Mouse (Mus musculus) C2C12 (cell line): Measurements from ENCODE around the gene Tecpr2. TPM values are rescaled to one million over a fixed set of nuclear protein-coding genes. Genes with fewer than 3 reads are reported as not detected.

Source experiments
- H3K27me3 ChIP-seq: one replicate; pipeline ENCODE4 v1.6.1; 2011; ENCODE audit not compliant: control insufficient read depth, insufficient read depth, insufficient read length
- H3K36me3 ChIP-seq: one replicate; pipeline ENCODE4 v1.6.1; 2011; ENCODE audit not compliant: control insufficient read depth, insufficient read depth
- H3K4me3 ChIP-seq: one replicate; pipeline ENCODE4 v1.5.1; 2011; ENCODE audit warnings: mild to moderate bottlenecking, control low read depth; ENCODE audit not compliant: poor library complexity, insufficient read depth, severe bottlenecking
- H3K79me2 ChIP-seq: one replicate; pipeline ENCODE4 v1.6.1; 2011; ENCODE audit not compliant: control insufficient read depth, insufficient read depth
- H3K79me3 ChIP-seq: one replicate; pipeline ENCODE4 v1.6.1; 2011; ENCODE audit warnings: low read depth, control low read depth
- H3ac ChIP-seq: one replicate; pipeline ENCODE3; 2011; ENCODE audit warnings: low read depth; ENCODE audit not compliant: control insufficient read depth, insufficient read length
- CEBPB ChIP-seq: IDR thresholded peaks from one replicate; pipeline ENCODE4 v1.6.1; 2011; ENCODE audit warnings: low read depth, mild to moderate bottlenecking, control low read depth, moderate library complexity
- CTCF ChIP-seq: IDR thresholded peaks from one replicate; pipeline ENCODE4 v1.5.1; 2011; ENCODE audit not compliant: control insufficient read depth, insufficient read depth, insufficient read length
- FOSL1 ChIP-seq: IDR thresholded peaks from one replicate; pipeline ENCODE4 v1.8.0; 2011; ENCODE audit warnings: mild to moderate bottlenecking, low read length; ENCODE audit not compliant: poor library complexity, insufficient read depth, severe bottlenecking
- MAX ChIP-seq: IDR thresholded peaks from one replicate; pipeline ENCODE4 v1.6.1; 2011; ENCODE audit warnings: mild to moderate bottlenecking, control low read depth
- MYOD1 ChIP-seq: IDR thresholded peaks from one replicate; pipeline ENCODE4 v1.6.1; 2011; ENCODE audit warnings: low read depth; ENCODE audit not compliant: control insufficient read depth, insufficient read length
- MYOG ChIP-seq: IDR thresholded peaks from one replicate; pipeline ENCODE4 v1.6.1; 2011; ENCODE audit not compliant: control insufficient read depth, insufficient read length; ENCODE audit errors: extremely low read depth
- USF1 ChIP-seq: IDR thresholded peaks from one replicate; pipeline ENCODE4 v1.6.1; 2011; ENCODE audit warnings: low read depth, mild to moderate bottlenecking, control low read depth, moderate library complexity
- polyA plus RNA-seq: library from polyadenylated mRNA; unstranded; fragments of >200 nt; fragmentation: generic; extraction: Trizol; gene quantifications from one replicate; pipeline ENCODE4 v1.2.1, GENCODE M21; 2012; ENCODE audit warnings: missing spikeins

Gene Tecpr2
- polyA plus RNA-seq, 1 experiment = 3.4 TPM

DNA sequence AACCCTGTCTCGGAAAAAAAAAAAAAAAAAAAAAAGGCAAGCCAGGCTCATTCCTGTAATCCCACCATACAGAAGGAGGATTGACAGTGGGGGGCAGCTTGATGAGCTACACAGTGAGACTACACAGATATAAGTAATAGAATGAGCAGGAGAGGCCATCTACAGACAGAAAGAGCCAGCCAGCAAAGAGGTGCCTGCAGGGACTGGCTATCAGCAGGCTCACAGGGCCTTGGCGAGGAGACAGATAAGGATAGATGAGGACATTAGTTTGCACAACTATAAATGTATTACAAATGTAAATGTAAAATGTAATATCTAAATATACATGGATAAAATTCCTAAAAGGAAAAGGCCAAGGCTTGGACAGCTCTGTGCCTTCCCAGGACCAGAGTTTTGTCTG lies 110.8 kb downstream of the Tecpr2 start:
- H3K27me3 ChIP-seq = no peaks in the 10 kb centered on the region
- H3K36me3 ChIP-seq = no peaks in the 10 kb centered on the region
- H3K79me3 ChIP-seq = no peaks in the 10 kb centered on the region
- H3ac ChIP-seq = no peak overlapping the region
- no peaks in the 10 kb centered on the region for H3K79me2 ChIP-seq
- no peak for TF ChIP-seq MYOD1
- no peak for TF ChIP-seq USF1
- TF ChIP-seq CEBPB = no peak
- no peak for TF ChIP-seq CTCF
- TF ChIP-seq FOSL1 = no peak
- TF ChIP-seq MYOG = no peak
- TF ChIP-seq MAX = no peak
- H3K4me3 ChIP-seq = no peak overlapping the region

DNA sequence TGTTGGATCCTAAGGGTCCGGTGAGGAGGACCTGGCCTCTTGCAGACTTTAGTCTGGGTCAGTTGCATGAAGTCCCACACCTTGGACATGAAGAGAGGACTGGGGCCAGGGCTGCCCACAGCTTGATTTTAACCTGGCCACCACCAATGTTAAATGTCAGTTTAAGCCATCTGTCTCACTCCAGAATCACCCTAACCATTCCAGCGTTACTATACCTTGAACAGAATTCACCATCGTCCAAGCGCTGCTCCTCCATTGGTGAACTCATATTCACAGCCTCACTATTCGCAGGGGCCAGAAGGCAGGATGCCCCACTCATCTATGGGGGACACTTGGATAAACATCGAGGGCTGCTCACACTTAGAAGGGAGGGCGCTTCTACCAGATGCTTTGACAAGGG lies 111.9 kb downstream of the Tecpr2 start:
- no peaks in the 10 kb centered on the region for H3K79me3 ChIP-seq
- no peak overlapping the region for H3ac ChIP-seq
- H3K79me2 ChIP-seq = no peaks in the 10 kb centered on the region
- no peaks in the 10 kb centered on the region for H3K27me3 ChIP-seq
- H3K36me3 ChIP-seq = no peaks in the 10 kb centered on the region
- TF ChIP-seq MAX (no peak), MYOD1 (no peak), USF1 (no peak), CTCF (no peak), CEBPB (no peak), MYOG (no peak), FOSL1 (no peak)
- H3K4me3 ChIP-seq = no peak overlapping the region

DNA sequence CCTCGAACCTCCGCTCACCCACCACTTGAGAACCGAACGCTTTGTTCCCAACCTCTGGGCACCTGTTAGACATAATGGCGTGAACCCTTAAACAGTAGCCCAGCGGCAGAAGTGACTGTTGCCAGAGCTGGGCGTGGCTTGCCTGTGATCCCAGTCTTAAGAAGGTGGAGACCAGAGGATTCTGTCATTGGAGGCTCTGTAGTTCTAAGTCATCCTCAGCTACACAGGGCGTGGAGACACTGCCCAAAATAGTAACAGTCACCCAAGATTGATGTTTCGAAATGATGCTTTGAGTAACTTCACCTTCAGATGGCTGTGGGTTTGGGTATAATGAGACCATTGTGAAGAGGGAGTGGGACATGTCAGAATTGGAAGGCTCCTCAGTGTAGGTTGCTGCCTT lies 115.1 kb downstream of the Tecpr2 start:
- Histone ChIP-seq H3K36me3 (no peaks in the 10 kb centered on the region), H3K79me2 (no peaks in the 10 kb centered on the region), H3K27me3 (no peaks in the 10 kb centered on the region), H3K79me3 (no peaks in the 10 kb centered on the region), H3K4me3 (no peak overlapping the region), H3ac (no peak overlapping the region)
- TF ChIP-seq MYOG = no peak
- TF ChIP-seq MYOD1 = no peak
- TF ChIP-seq USF1 = no peak
- no peak for TF ChIP-seq MAX
- TF ChIP-seq CTCF = no peak
- TF ChIP-seq FOSL1 = no peak
- no peak for TF ChIP-seq CEBPB

GRCm38 (mm10) chr12:111005803-111006202 lies 116.7 kb downstream of the Tecpr2 start:
- H3K36me3 ChIP-seq = no peaks in the 10 kb centered on the region
- no peaks in the 10 kb centered on the region for H3K79me2 ChIP-seq
- TF ChIP-seq CEBPB = no peak
- TF ChIP-seq USF1 = no peak
- no peak for TF ChIP-seq FOSL1
- no peak for TF ChIP-seq MYOD1
- no peak for TF ChIP-seq MAX
- TF ChIP-seq MYOG = no peak
- TF ChIP-seq CTCF = no peak
- H3K79me3 ChIP-seq = no peaks in the 10 kb centered on the region
- no peak overlapping the region for H3K4me3 ChIP-seq
- H3ac ChIP-seq = no peak overlapping the region
- H3K27me3 ChIP-seq = no peaks in the 10 kb centered on the region

DNA sequence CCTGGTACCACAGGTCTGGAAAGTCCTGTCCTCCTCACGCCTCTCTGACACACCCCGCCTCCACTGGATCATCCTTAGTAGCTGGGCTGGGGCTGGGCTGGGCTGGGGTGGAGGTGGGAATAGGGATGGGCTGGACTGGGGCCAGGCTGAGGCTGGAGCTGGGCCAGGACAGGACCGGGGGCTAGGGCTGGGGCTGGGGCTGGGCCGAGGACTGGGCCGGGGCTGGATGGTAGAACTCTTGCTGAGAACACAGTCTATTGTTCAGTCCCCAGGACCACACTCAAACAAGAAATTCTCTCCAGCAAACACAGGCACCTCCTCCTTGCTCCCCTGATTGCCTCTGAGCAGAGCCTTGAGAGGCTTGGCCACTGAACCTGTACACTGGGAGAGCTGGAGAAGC lies 117.3 kb downstream of the Tecpr2 start:
- H3K36me3 ChIP-seq = no peaks in the 10 kb centered on the region
- no peaks in the 10 kb centered on the region for H3K79me2 ChIP-seq
- H3K79me3 ChIP-seq = no peaks in the 10 kb centered on the region
- no peaks in the 10 kb centered on the region for H3K27me3 ChIP-seq
- H3K4me3 ChIP-seq = no peak overlapping the region
- no peak overlapping the region for H3ac ChIP-seq
- TF ChIP-seq FOSL1 (no peak), USF1 (no peak), MAX (no peak)
